Mouse (Mus musculus) heart, adult 18-20 months (tissue): Measurements from ENCODE around the gene Pgpep1. TPM values are rescaled to one million over a fixed set of nuclear protein-coding genes. Genes with fewer than 3 reads are reported as not detected.
A peak's percentile ranks its signal among the peaks of the same experiment; 100 is the strongest.

Experiments
- DNase-seq, 2 experiments: peaks; one replicate each; pipeline ENCODE4 v3.0.0; 2021 to 2022; ENCODE audit warnings: mixed read lengths in 1 of 2
- total RNA-seq, 2 experiments: library from RNA; stranded (reverse); gene quantifications; 2 replicates each; pipeline ENCODE4 v1.2.3; 2021

Pgpep1 gene
- total RNA-seq, 2 experiments from 2014 or later: 40.5 to 41.1 TPM

DNA sequence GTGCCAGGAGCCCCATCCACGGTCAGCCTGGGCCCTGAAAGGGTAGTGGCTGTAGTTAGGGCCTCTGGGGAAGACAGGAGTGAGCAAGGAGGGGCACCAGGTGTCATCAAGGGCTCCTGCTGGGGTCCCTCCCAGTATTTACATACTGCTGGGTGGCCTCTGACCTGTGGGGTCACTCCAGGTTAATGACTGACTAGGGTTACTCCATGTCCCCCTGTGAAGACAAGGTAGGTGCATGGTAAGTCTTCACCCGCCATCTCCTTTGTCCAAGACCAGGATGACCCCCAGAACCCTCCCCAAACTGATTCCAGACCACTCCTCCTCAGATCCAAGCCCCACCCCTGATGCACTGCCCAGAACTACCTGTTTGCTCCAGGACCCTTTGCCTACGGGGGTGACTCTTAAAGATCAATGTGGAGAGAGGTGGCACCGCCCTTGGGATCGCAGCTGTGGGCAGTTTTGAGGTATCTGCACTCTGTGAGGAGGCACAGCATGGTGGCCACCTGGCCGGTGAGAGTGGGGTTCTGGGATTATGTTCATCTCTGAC, 27.8 kb downstream of the Pgpep1 start, which contains the start of gene Gdf15:
TSS of gene Gdf15 (minus strand) at position 111 of the 547 bp plus-strand sequence.
- no peak for DNase-seq

- DNase-seq: peak; percentile 59 to 67
These were observed 28.8 kb downstream of the Pgpep1 start for GRCm38 (mm10) chr8:70631436-70631835.

DNA sequence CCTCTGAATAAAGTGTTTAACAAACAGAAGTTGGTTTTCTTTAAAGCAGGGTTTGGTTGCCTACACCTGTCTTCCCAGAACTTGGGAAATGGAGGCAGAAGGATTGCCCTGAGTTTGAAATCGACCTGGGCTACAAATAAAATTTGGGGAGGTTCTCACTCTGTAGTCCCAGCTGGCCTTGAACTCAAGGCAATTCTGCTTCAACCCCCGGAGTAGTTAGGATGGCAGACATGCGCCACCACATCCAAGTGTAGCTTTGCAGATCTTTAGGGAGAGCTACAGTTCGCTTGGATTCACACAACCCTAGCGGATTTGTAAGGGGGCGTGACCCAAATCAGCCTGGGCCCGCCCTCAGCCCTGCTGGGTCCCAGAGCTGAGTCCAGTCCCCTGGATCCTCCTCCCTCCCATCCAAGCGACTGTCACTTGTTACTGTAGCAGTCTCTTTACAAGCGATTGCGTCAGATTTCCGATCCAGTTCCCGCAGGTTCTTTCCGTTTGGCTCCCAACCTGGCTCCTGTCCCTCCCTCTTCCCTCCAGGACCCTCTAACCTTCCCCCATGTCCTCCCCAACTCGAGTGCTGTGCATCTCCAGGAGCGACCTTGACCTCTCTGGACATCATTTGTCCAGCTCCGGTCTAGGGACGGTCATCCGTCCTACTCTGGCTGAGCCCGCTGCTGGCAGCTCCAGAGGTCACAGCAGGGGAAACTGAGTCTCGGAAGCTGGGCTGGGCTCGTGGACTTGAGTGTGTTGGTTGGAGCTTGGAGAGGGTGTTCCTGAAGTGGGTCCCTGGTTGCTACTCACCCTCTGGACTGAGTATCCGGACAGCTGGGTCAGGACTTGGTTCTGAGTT, 29.4 kb downstream of the Pgpep1 start:
- DNase-seq: peak; percentile 65 to 83

GRCm38 (mm10) chr8:70629574-70630531, 30.3 kb downstream of the Pgpep1 start:
- peak; percentile 90 to 92 for DNase-seq

DNA sequence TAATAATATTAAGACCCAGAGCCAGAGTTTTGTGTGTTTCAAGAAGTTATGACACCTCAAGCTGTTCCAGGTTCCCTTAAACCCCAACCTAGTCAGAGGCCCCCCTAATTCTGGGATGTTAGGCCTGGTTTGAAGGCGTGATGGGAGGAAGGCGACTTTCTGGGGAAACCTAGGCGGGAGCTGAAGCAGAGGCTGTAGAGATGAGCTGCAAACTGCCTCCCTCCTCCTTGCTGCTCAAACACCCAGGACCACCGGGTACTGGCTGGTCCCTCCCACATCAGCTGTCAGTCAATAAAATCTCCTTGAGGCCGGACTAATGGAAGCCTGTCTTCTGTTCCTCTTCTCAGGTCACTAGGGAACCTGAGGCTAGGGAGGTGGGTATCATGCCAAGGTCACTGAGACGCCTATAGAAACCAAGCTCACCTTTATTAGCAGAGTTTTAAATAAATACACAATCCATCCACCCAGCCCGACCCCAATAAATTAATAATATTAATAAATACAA, 31.1 kb downstream of the Pgpep1 start:
- no peak for DNase-seq

GRCm38 (mm10) chr8:70627041-70627440, 33.1 kb downstream of the Pgpep1 start:
- no peak for DNase-seq

- DNase-seq: peak; percentile 58 to 78
These were observed 35.1 kb downstream of the Pgpep1 start for GRCm38 (mm10) chr8:70625104-70625503.

GRCm38 (mm10) chr8:70622220-70622619, 38.0 kb downstream of the Pgpep1 start:
- DNase-seq: no peak

DNA sequence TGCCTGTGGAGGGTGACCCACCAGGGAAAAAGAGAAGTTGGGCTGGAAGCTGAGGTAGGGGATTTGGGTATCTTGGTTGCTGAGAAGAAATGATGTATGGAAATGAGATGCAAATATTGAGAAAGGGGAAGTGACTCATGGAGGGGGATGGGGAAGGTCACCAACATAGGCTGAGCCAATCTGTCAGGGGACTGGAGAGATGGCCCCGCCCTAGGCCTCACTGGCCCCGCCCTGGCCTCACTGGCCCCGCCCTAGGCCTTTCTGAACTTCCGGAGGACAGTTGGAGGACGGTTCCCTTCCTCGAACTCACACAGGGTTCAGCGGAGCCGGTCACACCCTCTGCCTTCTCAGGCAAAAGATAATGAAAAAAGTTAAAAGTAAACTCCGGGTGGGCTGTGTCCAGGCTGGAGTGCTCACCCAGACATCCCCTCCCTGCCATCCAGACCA, 41.3 kb downstream of the Pgpep1 start:
- DNase-seq: peak; percentile 50 to 83

DNA sequence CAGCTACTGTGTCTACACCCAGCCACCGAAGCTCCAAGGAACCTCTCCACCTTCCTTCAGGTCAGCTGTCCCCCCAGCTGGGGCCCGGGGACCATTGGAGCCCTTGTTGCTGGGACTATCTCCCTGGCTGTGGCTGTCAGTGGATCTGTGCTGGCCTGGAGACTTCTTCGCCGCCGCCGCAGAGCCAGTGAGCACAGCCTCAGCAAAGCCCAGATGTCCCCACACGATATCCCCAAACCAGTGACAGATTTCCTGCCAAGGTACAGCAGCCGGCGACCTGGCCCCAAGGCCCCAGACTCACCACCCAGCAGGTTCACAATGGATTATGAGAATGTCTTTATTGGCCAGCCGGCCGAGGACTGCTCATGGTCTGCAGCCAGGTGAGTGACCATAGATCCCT, 42.2 kb downstream of the Pgpep1 start:
- DNase-seq: no peak

DNA sequence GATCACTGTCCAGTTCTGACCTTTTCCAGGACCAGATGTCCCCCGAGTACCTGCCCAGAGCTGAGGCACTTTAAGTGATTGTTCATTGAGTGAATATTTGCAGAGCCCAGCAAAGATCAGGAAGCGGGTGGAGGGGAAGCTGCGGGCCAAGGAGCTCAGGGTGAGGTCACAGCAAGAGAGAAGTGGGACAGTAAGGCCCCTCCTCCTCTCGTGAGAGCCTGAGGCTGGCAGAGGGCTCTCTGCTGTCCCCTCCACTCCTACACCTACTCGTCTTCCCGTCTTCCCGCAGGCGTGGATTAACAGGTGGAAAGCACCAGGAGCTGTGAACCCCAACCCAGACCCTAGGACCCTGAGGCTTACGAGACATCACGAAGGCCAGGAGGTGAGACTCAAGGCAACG, 43.5 kb downstream of the Pgpep1 start:
- DNase-seq: peak; percentile 29 to 63

DNA sequence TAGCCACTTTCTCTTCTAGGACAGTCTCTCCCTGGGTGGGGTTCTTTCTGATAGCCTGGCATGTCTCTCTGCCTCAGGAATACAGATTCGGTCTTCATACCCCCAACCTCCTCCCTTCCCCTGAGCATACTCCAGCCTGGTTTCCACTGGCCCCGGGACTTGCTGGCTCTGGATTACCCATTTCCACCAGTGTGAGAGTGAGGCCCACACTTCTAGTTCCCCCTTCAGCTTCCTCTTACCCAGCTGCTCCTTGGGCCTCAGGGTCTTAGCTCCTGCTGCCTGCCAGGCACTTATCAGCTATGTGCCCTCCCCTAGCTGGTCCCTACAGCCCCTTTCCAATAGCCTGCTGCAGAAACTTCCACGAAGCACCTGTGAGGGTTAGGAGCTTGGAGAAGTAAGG, 44.3 kb downstream of the Pgpep1 start, which contains the start of gene Lrrc25:
TSS of gene Lrrc25 (plus strand) at position 262 of the 400 bp plus-strand sequence.
- peak; percentile 23 to 63 for DNase-seq

DNA sequence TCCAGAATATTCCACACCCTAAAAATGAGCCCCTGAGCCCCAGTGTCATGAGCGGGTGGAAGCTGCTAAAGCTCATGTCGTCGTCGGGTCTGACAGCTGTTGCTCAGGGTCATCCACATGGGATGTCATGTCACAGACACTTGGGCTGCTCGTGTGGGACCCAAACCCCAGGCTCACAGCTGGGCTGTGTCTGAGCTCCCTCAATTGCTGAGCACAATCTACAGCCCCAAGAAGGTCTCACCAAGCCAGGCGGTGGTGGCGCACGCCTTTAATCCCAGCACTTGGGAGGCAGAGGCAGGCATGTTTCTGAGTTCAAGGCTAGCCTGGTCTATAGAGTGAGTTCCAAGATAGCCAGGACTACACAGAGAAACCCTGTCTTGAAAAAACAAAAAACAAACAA, 44.9 kb downstream of the Pgpep1 start:
- DNase-seq: no peak

DNA sequence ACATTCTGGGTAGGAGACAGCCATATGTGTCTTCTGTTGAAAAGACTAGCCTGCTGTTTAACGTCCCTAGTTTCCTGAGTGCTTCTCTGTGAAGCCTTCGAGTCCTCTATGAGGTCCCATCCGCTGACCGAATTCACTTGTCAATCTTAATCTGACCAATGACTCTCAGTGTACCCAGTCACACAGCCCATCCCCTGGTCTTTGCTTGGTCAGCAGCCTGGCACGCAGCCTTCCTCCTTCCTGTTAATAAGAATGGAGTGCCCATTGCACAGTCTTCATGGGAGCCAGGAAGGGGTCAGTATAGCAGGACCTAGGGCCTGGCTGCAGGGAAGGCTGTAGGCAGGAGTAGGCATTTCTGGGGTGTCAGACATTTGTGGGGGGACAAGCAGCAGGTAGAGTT, 45.7 kb downstream of the Pgpep1 start:
- peak; percentile 27 to 69 for DNase-seq

GRCm38 (mm10) chr8:70613763-70614162, 46.4 kb downstream of the Pgpep1 start:
- no peak for DNase-seq

GRCm38 (mm10) chr8:70611849-70612248, 48.3 kb downstream of the Pgpep1 start:
- DNase-seq: peak; percentile 91 to 97

GRCm38 (mm10) chr8:70610796-70611771, 49.1 kb downstream of the Pgpep1 start:
- DNase-seq: peak; percentile 91 to 92

GRCm38 (mm10) chr8:70609849-70610795, 50.1 kb downstream of the Pgpep1 start:
- DNase-seq: peak; percentile 92 to 97

- DNase-seq: peak; percentile 88 to 95
These were observed 50.8 kb downstream of the Pgpep1 start for GRCm38 (mm10) chr8:70609368-70609848.
